Mouse (Mus musculus) layer of hippocampus, postnatal 36 days (tissue): ENCODE results near the gene Ten1. TPM values are rescaled to one million over a fixed set of nuclear protein-coding genes. Genes with fewer than 3 reads are reported as not detected.

Experiments used
- DNase-seq, 2 experiments: peaks; one replicate each; pipeline ENCODE4 v3.0.0; 2022
- total RNA-seq, 2 experiments: library from RNA; stranded (reverse); gene quantifications; 2 replicates each; pipeline ENCODE4 v1.2.3; 2021

Ten1 gene
- total RNA-seq, 2 experiments from 2014 or later, result 36.1 to 45.4 TPM

GRCm38 (mm10) chr11:116237742-116238395 is 39.2 kb downstream of the Ten1 start, which contains the start of gene Evpl:
Gene Evpl (minus strand): TSS chr11:116238077.
- no peak for DNase-seq

DNA sequence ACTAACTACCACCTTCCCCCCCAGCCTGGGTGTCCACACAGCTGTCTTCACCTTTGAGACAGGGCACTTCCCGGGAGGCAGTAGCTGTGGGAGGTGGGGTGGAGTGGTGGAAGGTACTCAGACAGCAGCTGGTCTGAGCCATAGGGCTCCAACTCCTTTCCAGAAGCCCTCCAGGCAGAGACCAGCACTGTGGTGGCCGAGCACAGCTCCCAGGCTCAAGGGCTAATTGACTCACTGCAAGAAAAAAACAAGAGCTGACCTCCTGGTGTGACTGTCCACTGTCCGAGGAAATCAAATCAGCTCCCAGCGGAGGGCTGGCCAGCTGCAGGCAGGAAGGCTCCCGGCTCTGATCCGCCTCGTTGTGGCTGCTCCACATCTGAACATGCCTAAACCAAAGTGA is 41.1 kb downstream of the Ten1 start:
- no peak for DNase-seq

GRCm38 (mm10) chr11:116241744-116242235 is 43.1 kb downstream of the Ten1 start:
- no peak for DNase-seq

GRCm38 (mm10) chr11:116244580-116244979 is 45.9 kb downstream of the Ten1 start:
- DNase-seq, result no peak

DNA sequence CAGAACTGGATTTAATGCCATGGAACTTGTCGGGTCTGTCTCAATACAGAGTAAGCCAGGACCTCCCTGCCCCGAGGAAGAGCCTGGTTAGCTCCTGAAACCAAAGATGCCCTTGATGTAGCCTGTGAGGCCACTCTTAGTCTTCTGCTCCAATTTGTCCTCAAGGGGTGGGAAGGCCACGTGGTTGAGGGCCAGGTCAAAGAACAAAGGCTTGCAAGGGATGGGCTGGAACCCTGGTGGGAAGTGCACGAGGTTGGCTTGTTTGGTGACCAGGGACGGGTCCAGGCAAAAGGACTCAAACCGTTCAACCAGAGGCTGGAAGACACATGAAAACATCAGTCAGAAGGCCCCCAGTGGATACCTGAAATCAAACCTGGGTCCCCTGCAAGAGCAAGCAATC is 47.0 kb downstream of the Ten1 start:
- DNase-seq, result no peak

DNA sequence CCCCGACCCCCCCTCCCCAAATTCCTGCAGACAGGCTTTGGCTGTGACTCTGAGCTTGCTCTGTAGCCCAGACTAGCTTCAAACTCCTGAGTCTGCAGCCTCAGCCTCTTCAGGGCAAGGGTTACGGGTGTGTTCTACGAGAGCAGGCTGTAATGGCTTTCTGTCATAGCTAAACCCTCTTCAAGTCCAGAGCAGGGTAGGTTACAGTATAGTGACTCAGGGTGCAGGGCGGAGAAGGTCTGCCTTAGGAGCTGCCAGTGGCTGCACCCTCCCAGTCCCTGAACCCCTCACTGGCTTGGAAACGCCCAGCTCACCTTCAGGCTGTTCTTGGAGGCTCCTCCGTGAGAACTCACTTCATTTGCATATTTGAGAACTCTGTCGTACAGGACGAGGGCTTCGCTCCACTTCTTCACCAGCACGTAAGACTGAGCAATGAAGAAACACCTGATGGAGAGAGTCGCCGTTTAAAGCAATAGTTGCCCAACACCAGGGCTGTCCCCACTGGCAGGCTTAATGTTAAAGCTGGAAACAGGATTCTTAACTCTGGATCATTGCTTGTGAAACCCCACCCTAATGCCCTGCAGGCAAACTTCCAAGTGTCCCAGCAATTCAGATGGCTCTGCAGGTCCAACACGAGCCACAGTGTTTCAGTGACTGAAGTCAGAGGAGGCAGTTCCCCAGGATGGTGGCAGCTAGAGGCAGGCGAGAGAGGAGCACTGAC is 49.0 kb downstream of the Ten1 start:
- DNase-seq, result no peak

DNA sequence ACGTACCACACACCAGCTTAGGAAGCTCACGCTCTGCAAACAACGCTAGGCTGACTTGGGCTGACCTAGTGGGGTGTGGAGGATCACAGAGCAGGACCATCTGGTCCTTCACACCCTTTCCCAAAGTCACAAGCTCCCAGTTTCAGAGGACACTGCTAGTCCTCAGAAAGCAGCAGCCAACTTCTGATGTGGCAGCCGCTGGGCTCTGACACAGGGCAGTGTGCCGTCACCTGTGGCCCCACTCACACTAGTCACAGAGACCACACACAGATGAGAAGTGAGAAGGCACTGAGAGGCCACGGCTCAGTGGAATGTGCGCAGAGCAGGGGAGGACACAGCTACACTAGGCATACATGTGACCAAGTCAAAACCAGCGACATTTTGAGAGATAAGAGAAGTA is 52.2 kb downstream of the Ten1 start:
- no peak for DNase-seq

DNA sequence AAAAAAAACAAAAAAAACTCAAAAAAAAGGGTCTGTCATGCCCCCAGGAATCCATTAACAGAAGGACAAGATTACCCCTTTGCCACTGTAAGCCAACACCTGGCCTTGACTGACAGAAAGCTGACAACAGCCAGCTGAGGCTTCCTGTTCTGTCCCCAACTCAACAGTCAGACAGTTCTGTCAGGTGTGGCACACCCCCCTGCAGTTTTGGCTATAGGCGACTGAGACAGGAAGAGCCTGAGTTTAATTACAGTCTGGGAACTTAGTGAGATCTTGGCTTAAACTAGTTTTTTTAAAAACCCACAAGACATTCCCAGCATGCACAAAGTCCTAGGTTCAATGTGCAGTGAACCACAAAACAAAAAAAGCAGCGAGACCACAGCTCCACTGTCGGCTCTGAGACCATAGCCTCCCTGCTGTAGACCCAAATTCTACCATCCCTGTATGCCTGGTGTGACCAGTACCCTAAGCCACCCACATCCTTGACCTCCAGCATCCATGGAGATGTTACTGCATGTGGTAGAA is 54.5 kb downstream of the Ten1 start:
- DNase-seq, result no peak

DNA sequence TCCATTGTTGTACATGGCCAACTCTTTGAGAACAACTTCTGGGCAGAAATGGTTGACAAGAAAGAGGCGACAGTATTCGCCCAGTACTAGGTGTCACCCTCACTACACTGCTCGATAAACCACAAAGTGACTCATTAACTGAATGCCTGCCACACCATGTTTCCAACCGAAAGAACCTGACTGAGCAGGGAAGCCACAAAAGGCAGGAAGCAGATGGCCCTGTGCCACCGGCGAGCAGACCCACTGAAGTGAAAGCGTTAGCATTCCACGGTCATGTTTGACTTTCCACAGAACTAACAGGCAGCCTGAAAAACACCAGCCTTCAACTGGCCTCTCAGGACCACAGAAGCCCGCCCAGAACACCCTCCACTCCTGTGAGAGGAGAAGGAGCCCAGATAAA is 56.0 kb downstream of the Ten1 start:
- no peak for DNase-seq

DNA sequence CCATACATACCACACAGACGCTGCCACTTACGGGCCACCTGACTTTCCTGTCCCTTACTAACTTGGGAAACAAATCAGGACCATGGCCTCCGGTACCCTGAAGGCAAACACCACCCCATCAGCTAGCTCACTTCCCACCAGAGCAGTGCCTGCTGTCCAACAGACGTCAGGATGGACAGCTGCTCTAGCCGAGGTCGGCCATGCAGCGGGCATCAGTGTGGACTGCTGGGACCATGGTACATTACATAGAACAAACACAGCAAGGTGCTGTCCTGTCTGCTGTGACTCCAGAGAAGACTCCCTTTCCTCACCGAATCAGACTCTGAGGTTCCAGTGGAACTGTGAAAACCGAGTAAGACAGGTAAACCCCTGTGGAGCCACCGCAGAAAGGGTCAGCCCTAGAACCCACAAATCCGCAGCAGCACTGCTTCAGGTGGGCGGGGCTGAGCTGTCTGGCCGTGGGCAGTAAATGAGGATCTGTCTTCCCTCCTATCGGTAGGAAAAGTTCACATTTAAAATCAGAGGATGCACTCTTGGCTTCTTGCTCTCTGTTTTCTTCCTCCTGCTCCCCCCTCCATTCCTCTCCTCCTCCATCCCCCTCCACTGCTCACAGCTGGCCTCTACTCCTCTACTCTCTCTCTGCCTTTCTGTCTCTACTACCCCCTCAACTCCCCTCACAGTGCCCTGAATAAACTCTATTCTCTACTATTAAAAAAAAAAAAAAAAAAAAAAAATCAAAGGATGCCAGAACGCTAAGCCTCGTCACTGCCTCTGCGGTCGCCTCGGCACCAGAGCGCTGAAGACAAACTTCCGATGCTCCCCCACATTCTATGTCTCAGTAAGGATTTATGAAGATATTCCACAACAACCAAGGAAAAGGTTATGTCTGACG is 56.7 kb downstream of the Ten1 start:
- no peak for DNase-seq

GRCm38 (mm10) chr11:116255982-116256675 is 57.5 kb downstream of the Ten1 start:
- no peak for DNase-seq

DNA sequence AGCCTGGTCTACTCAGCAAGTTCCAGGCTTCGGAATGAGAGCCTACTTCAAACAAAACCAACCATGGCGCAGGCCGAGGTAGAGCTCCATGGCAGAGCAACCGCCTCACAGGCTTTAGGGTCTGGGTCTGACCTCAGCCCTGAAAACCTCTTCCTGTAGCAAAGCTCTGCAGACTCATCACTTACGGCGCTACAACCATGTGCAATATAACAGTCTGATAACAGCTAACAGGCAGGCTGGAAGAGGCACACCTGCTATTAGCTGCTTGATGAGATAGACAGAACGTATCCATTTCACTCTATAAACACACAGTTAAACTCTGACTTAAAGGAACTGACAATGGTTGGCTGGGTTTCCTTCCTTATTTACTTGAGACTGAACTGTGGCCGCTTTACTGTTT is 60.8 kb downstream of the Ten1 start:
- DNase-seq, result no peak

GRCm38 (mm10) chr11:116260259-116260658 is 61.6 kb downstream of the Ten1 start:
- no peak for DNase-seq

Other genes starting within 250 kb of the Ten1 start
- 1 to 10 TPM; 8.2 to 9.7 TPM for gene Itgb4, start 224.1 kb upstream of the Ten1 start, total RNA-seq
- gene Galk1, start 186.1 kb upstream of the Ten1 start, total RNA-seq, result 10 to 100 TPM; 13.4 to 14.2 TPM
- gene H3f3b, start 170.9 kb upstream of the Ten1 start, total RNA-seq, result 100 to 1,000 TPM; 263 to 275 TPM
- gene Unk, start 168.5 kb upstream of the Ten1 start, total RNA-seq, result 10 to 100 TPM; 19.4 to 21.9 TPM
- gene Unc13d, start 120.9 kb upstream of the Ten1 start, total RNA-seq, result 1 to 10 TPM; 1.9 to 2.4 TPM
- 100 to 1,000 TPM; 402 to 404 TPM for gene Wbp2, start 111.9 kb upstream of the Ten1 start, total RNA-seq
- 1 to 10 TPM; 4.4 to 4.6 TPM for gene Trim47, start 71.6 kb upstream of the Ten1 start, total RNA-seq
- 1 to 10 TPM; 7.1 to 8.0 TPM for gene Trim65, start 67.7 kb upstream of the Ten1 start, total RNA-seq
- gene Mrpl38, start 60.0 kb upstream of the Ten1 start, total RNA-seq, result 10 to 100 TPM; 55.1 to 58.2 TPM
- gene Fbf1, start 30.7 kb upstream of the Ten1 start, total RNA-seq, result 10 to 100 TPM; 80.9 to 95.6 TPM
- 100 to 1,000 TPM; 119 to 126 TPM for gene Acox1, start 190 bp downstream of the Ten1 start, total RNA-seq
- gene Evpl, start 39.2 kb downstream of the Ten1 start, total RNA-seq, result under 1 TPM; 0.25 to 0.85 TPM
- gene Srp68, start 75.4 kb downstream of the Ten1 start, total RNA-seq, result 10 to 100 TPM; 60.7 to 66.0 TPM
- not detected for gene Galr2, start 82.1 kb downstream of the Ten1 start, total RNA-seq
- 10 to 100 TPM; 77.1 to 80.9 TPM for gene Exoc7, start 108.4 kb downstream of the Ten1 start, total RNA-seq
- 1 to 10 TPM; 4.3 to 5.8 TPM for gene Foxj1, start 136.5 kb downstream of the Ten1 start, total RNA-seq
- gene Rnf157, start 214.2 kb downstream of the Ten1 start, total RNA-seq, result 100 to 1,000 TPM; 212 to 247 TPM
- 10 to 100 TPM; 37.4 to 38.0 TPM for gene Ubald2, start 235.2 kb downstream of the Ten1 start, total RNA-seq